Mouse (Mus musculus) heart, postnatal 14 days (tissue): ENCODE measurements around the gene Cdc14a. TPM values are rescaled to one million over a fixed set of nuclear protein-coding genes. Genes with fewer than 3 reads are reported as not detected.

Experiments used
- DNase-seq, 2 experiments: peaks; one replicate each; pipeline ENCODE4 v3.0.0; 2021 to 2022
- intact Hi-C: fragments of 180-260 bp; cut with DNase I; formaldehyde crosslinking; loops from one replicate; pipeline ENCODE4 v1.15.1; 2025
- total RNA-seq, 2 experiments: library from RNA; stranded (reverse); gene quantifications; 2 replicates each; pipeline ENCODE4 v1.2.3; 2021

Cdc14a gene
- total RNA-seq, 2 experiments from 2014 or later, result 3.8 to 4.7 TPM

- intact Hi-C loops, result no loop called here
These were observed 133.6 kb downstream of the Cdc14a start for GRCm38 (mm10) chr3:116290041-116290815.

GRCm38 (mm10) chr3:116288833-116289232, 135.0 kb downstream of the Cdc14a start:
- DNase-seq, result peak; percentile 7 to 26

More at GRCm38 (mm10) chr3:116290041-116290815, 133.6 kb downstream of the Cdc14a start:
- no peak for DNase-seq

GRCm38 (mm10) chr3:116284735-116285134, 139.1 kb downstream of the Cdc14a start:
- intact Hi-C loops, result no loop called here
- no peak for DNase-seq

More at GRCm38 (mm10) chr3:116288833-116289232, 135.0 kb downstream of the Cdc14a start:
- intact Hi-C loops, result no loop called here

GRCm38 (mm10) chr3:116283996-116284395, 139.8 kb downstream of the Cdc14a start:
- intact Hi-C loops, result no loop called here
- no peak for DNase-seq

- intact Hi-C loops, result no loop called here
- no peak for DNase-seq
These were observed 142.2 kb downstream of the Cdc14a start for GRCm38 (mm10) chr3:116281663-116282062.

- DNase-seq, result no peak
- intact Hi-C loops, result no loop called here
These were observed 146.7 kb downstream of the Cdc14a start for GRCm38 (mm10) chr3:116277146-116277545.

GRCm38 (mm10) chr3:116271679-116272078, 152.2 kb downstream of the Cdc14a start:
- intact Hi-C loops, result no loop called here
- no peak for DNase-seq

GRCm38 (mm10) chr3:116267036-116267654, 156.7 kb downstream of the Cdc14a start:
- intact Hi-C loops, result no loop called here
- no peak for DNase-seq

- intact Hi-C loops, result no loop called here
- DNase-seq, result no peak
These were observed 157.5 kb downstream of the Cdc14a start for GRCm38 (mm10) chr3:116266360-116266759.

GRCm38 (mm10) chr3:116263977-116264376, 159.9 kb downstream of the Cdc14a start:
- no peak for DNase-seq
- intact Hi-C loops, result no loop called here

- intact Hi-C loops, result no loop called here
- peak in 1 of 2 experiments; percentile 5 for DNase-seq
These were observed 160.8 kb downstream of the Cdc14a start for GRCm38 (mm10) chr3:116263061-116263460.

- intact Hi-C loops, result no loop called here
- no peak for DNase-seq
These were observed 167.7 kb downstream of the Cdc14a start for GRCm38 (mm10) chr3:116256104-116256503.

- peak; percentile 63 to 66 for DNase-seq
- intact Hi-C loops, result loop anchor here (5.0 kb wide), 2 partner anchors 61 to 74 kb away; no protein-coding TSS in a partner anchor
These were observed 170.7 kb downstream of the Cdc14a start, which contains the start of gene Gpr88 for GRCm38 (mm10) chr3:116253077-116253531. Gpr88 (minus strand) TSS chr3:116253503.

- DNase-seq, result peak; percentile 13 to 21
- intact Hi-C loops, result loop anchor here (5.0 kb wide), 2 partner anchors 60 to 75 kb away; no protein-coding TSS in a partner anchor
These were observed 171.4 kb downstream of the Cdc14a start for GRCm38 (mm10) chr3:116252255-116253040.

- peak; percentile 40 to 46 for DNase-seq
- intact Hi-C loops, result loop anchor here (5.0 kb wide), 2 partner anchors 59 to 76 kb away; no protein-coding TSS in a partner anchor
These were observed 172.2 kb downstream of the Cdc14a start for GRCm38 (mm10) chr3:116251481-116252254.

GRCm38 (mm10) chr3:116249026-116249425, 174.8 kb downstream of the Cdc14a start:
- intact Hi-C loops, result no loop called here
- DNase-seq, result no peak

- DNase-seq, result no peak
- intact Hi-C loops, result no loop called here
These were observed 179.4 kb downstream of the Cdc14a start for GRCm38 (mm10) chr3:116244476-116244875.

GRCm38 (mm10) chr3:116242685-116243084, 181.1 kb downstream of the Cdc14a start:
- intact Hi-C loops, result no loop called here
- no peak for DNase-seq

- DNase-seq, result no peak
- intact Hi-C loops, result no loop called here
These were observed 186.3 kb downstream of the Cdc14a start for GRCm38 (mm10) chr3:116237527-116237926.

GRCm38 (mm10) chr3:116236856-116237255, 187.0 kb downstream of the Cdc14a start:
- intact Hi-C loops, result no loop called here
- DNase-seq, result no peak
